Mouse (Mus musculus) bone marrow macrophage, adult 2 months (primary cell): Measurements from ENCODE around the gene A930002H24Rik.

Experiments used
- CTCF ChIP-seq: IDR thresholded peaks from 2 replicates; pipeline ENCODE4 v1.5.1; 2012; ENCODE audit warnings: low read depth, mild to moderate bottlenecking, low read length, moderate library complexity
- POLR2A ChIP-seq: IDR thresholded peaks from 2 replicates; pipeline ENCODE4 v1.6.1; 2012; ENCODE audit warnings: mild to moderate bottlenecking, low read depth, low read length, borderline replicate concordance

GRCm38 (mm10) chr17:63897050-63897449, 33.5 kb upstream of the A930002H24Rik start:
- TF ChIP-seq POLR2A (no peak), CTCF (no peak)
